Mouse (Mus musculus): ENCODE results near the gene Ret.

GRCm38 (mm10) chr6:118196751-118197439 lies 623 bp downstream of the Ret start:
- TF ChIP-seq CTCF (conservative IDR thresholded peaks at IDR 0.05; ENCODE audit: low read length): no peak
- TF ChIP-seq NANOG (IDR thresholded peaks at IDR 0.05; ENCODE audit: borderline replicate concordance, low read length): no peak
- no peak for TF ChIP-seq POU5F1 (IDR thresholded peaks at IDR 0.05; ENCODE audit: borderline replicate concordance, low read length)

Measured in E14TG2a.4 (cell line).